16 mouse cellular contexts compared by ENCODE assay signal in the genomic region with DNA sequence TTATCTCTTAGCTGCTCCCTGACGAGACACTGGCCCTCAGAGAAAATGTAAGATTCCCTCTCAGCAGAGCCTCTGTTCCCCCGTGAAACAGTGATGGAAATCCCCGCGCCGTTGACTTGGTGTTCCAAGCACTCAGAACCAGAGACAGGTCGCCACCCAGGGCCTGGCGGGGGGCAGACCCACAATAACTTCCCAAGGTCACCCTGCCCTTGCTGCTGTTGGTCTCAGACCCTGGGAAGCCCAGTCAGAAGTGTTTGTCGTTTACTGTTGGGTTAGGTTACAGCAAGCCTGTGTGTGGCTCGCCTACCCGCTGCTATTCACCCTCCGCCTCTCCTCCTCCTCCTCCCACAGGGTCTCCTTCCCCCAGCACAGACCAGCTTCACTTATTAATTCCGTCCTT.
"Had no signal": no experiment of that assay in that cellular context is flagged by ENCODE, and none has a peak within 500 bp of the region (broad histone marks: within the 10 kb centered on the region; RNA-seq: fewer than 3 reads in every experiment).

No protein-coding gene starts in this region.

- H3K4me1 ChIP-seq: limb, embryonic 15.5 days; liver, embryonic 13.5 days; lung, embryonic 15.5 days; megakaryocyte, embryonic 14.5 days had no signal

- H3K27ac ChIP-seq: limb, embryonic 15.5 days; liver, embryonic 13.5 days; lung, embryonic 15.5 days; macrophage; midbrain, embryonic 12.5 days; neural tube, embryonic 13.5 days had no signal

- H3K36me3 ChIP-seq: limb, embryonic 15.5 days; liver, embryonic 13.5 days; lung, embryonic 15.5 days; midbrain, embryonic 12.5 days; neural tube, embryonic 13.5 days had no signal

- H3K4me3 ChIP-seq: limb, embryonic 15.5 days; liver, embryonic 13.5 days; lung, embryonic 15.5 days; megakaryocyte, embryonic 14.5 days; midbrain, embryonic 12.5 days; neural tube, embryonic 13.5 days had no signal

- DNase-seq: kidney, adult 8-10 months; kidney, postnatal 4 days; left cerebral cortex, postnatal 4 days; liver, embryonic 13.5 days; liver, postnatal 0 days; lung, postnatal 14 days; right cerebral cortex, adult 18-20 months; right cerebral cortex, postnatal 25 days; thymus, postnatal 36 days had no signal

- H3K27me3 ChIP-seq: limb, embryonic 15.5 days; liver, embryonic 13.5 days; lung, embryonic 15.5 days; megakaryocyte, embryonic 14.5 days; neural tube, embryonic 13.5 days had no signal

- H3K9me3 ChIP-seq: limb, embryonic 15.5 days; liver, embryonic 13.5 days; lung, embryonic 15.5 days; midbrain, embryonic 12.5 days; neural tube, embryonic 13.5 days had no signal

- H3K4me2 ChIP-seq: limb, embryonic 15.5 days; liver, embryonic 13.5 days; lung, embryonic 15.5 days; midbrain, embryonic 12.5 days; neural tube, embryonic 13.5 days had no signal

- ATAC-seq: liver, postnatal 0 days; midbrain, embryonic 16.5 days had no signal

- H3K9ac ChIP-seq: limb, embryonic 15.5 days; liver, embryonic 13.5 days; liver, postnatal 0 days; lung, embryonic 15.5 days; midbrain, embryonic 12.5 days; neural tube, embryonic 13.5 days had no signal
